Mouse (Mus musculus) urinary bladder, postnatal 36 days (tissue): ENCODE results near the gene Plxnb2.

ENCODE experiments used
- DNase-seq, 2 experiments: peaks; one replicate each; pipeline ENCODE4 v3.0.0; 2022; ENCODE audit warnings: low spot score in 2 of 2, mixed read lengths in 1 of 2

The Plxnb2 gene

GRCm38 (mm10) chr15:89180571-89181229 lies at the start of gene Plxnb2:
Plxnb2 (minus strand) TSS chr15:89180788.
- DNase-seq: peak; percentile 76 to 78

GRCm38 (mm10) chr15:89215611-89216233 lies 35.1 kb upstream of the Plxnb2 start:
- no peak for DNase-seq

GRCm38 (mm10) chr15:89214953-89215352 lies 34.4 kb upstream of the Plxnb2 start:
- DNase-seq: no peak

GRCm38 (mm10) chr15:89213517-89213916 lies 32.9 kb upstream of the Plxnb2 start:
- no peak for DNase-seq

GRCm38 (mm10) chr15:89212495-89212894 lies 31.9 kb upstream of the Plxnb2 start:
- DNase-seq: no peak

GRCm38 (mm10) chr15:89211716-89212461 lies 31.3 kb upstream of the Plxnb2 start:
- DNase-seq: peak in 1 of 2 experiments; percentile 23

GRCm38 (mm10) chr15:89210915-89211715 lies 30.5 kb upstream of the Plxnb2 start, which contains the start of gene Ppp6r2:
Ppp6r2 (plus strand) TSS chr15:89211553.
- DNase-seq: peak; percentile 59 to 70

- DNase-seq: peak; percentile 81 to 88
Observed at GRCm38 (mm10) chr15:89209886-89210761, 29.5 kb upstream of the Plxnb2 start.

GRCm38 (mm10) chr15:89207457-89207856 lies 26.9 kb upstream of the Plxnb2 start:
- DNase-seq: no peak

- DNase-seq: no peak
Observed at GRCm38 (mm10) chr15:89197056-89197455, 16.5 kb upstream of the Plxnb2 start.

GRCm38 (mm10) chr15:89196313-89196706 lies 15.7 kb upstream of the Plxnb2 start, which contains the start of gene Dennd6b:
Dennd6b (minus strand) TSS chr15:89196496.
- peak; percentile 94 to 97 for DNase-seq

- DNase-seq: peak; percentile 89 to 92
Observed at GRCm38 (mm10) chr15:89195690-89196312, 15.2 kb upstream of the Plxnb2 start.

- no peak for DNase-seq
Observed at GRCm38 (mm10) chr15:89195261-89195681, 14.7 kb upstream of the Plxnb2 start.

- DNase-seq: no peak
Observed at GRCm38 (mm10) chr15:89184937-89185227, 4.3 kb upstream of the Plxnb2 start.

GRCm38 (mm10) chr15:89184141-89184936 lies 3.8 kb upstream of the Plxnb2 start:
- no peak for DNase-seq

- no peak for DNase-seq
Observed at GRCm38 (mm10) chr15:89182842-89183241, 2.3 kb upstream of the Plxnb2 start.

- DNase-seq: no peak
Observed at GRCm38 (mm10) chr15:89182328-89182741, 1.7 kb upstream of the Plxnb2 start.

- no peak for DNase-seq
Observed at GRCm38 (mm10) chr15:89181561-89182270, 1.1 kb upstream of the Plxnb2 start.

GRCm38 (mm10) chr15:89180081-89180541 lies 477 bp downstream of the Plxnb2 start:
- DNase-seq: peak in 1 of 2 experiments; percentile 48
